Mouse (Mus musculus) hindbrain, embryonic 11.5 days (tissue): Measurements from ENCODE around the gene Wt1. TPM values are rescaled to one million over a fixed set of nuclear protein-coding genes. Genes with fewer than 3 reads are reported as not detected.

Experiments
- ATAC-seq: fragments of 200-750 bp; cut with Nextera tagmentation; 2 replicates; pipeline ENCODE4 v1.8.0; 2017; ENCODE audit warnings: mild to moderate bottlenecking, moderate TSS enrichment, moderate library complexity; ENCODE audit not compliant: low FRiP score
- DNase-seq: peaks from one replicate; pipeline ENCODE4 v3.0.0-alpha.2; 2015; ENCODE audit warnings: low spot score
- H3K27ac ChIP-seq: fragments of 300-500 bp; sonication (generic); 2 replicates; pipeline ENCODE4 v1.5.1; 2014; ENCODE audit warnings: mild to moderate bottlenecking, low read depth, low read length
- H3K27me3 ChIP-seq: fragments of 300-500 bp; sonication (generic); 2 replicates; pipeline ENCODE4 v1.6.1; 2014; ENCODE audit warnings: mild to moderate bottlenecking, low read length, moderate library complexity, mixed read lengths; ENCODE audit not compliant: control insufficient read depth, insufficient read depth
- H3K36me3 ChIP-seq: fragments of 300-500 bp; sonication (generic); 2 replicates; pipeline ENCODE4 v1.6.1; 2014; ENCODE audit warnings: mild to moderate bottlenecking, low read length, moderate library complexity, mixed read lengths; ENCODE audit not compliant: control insufficient read depth, insufficient read depth
- H3K4me1 ChIP-seq: fragments of 300-500 bp; sonication (generic); replicated peaks from 2 replicates; pipeline ENCODE4 v1.6.1; 2014; ENCODE audit warnings: low read length, mixed read lengths; ENCODE audit not compliant: control insufficient read depth, insufficient read depth
- H3K4me2 ChIP-seq: fragments of 300-500 bp; sonication (generic); replicated peaks from 2 replicates; pipeline ENCODE4 v1.6.1; 2014; ENCODE audit warnings: mild to moderate bottlenecking, low read depth, low read length
- H3K4me3 ChIP-seq: fragments of 300-500 bp; sonication (generic); 2 replicates; pipeline ENCODE4 v1.5.1; 2014; ENCODE audit warnings: low read depth, low read length
- H3K9ac ChIP-seq: fragments of 300-500 bp; sonication (generic); 2 replicates; pipeline ENCODE4 v1.6.1; 2014; ENCODE audit warnings: low read depth, low read length
- H3K9me3 ChIP-seq: fragments of 300-500 bp; sonication (generic); 2 replicates; pipeline ENCODE4 v1.6.1; 2016; ENCODE audit warnings: low read length; ENCODE audit not compliant: control insufficient read depth
- WGBS: fragments of 180-500 bp; shearing (Covaris S2); extraction: QIAGEN DNeasy Blood & Tissue Kit; methylation state at CpG from one replicate; pipeline ENCODE4 v1.1.7; 2014; 5-methylcytosine and 5-hydroxymethylcytosine counted together
- polyA plus RNA-seq: library from polyadenylated mRNA; unstranded; fragments of >200 nt; fragmentation: Nextera tagmentation; extraction: Ambion mirVana; gene quantifications from 2 replicates; pipeline ENCODE4 v1.2.1, GENCODE M21; 2014

Wt1 gene
- polyA plus RNA-seq, 1 experiment from 2014 or later: 0.52 TPM

GRCm38 (mm10) chr2:105130351-105131060, 4.2 kb downstream of the Wt1 start:
- Histone ChIP-seq H3K36me3 (no peaks in the 10 kb centered on the region), H3K27me3 (peaks cover 96% of the 10 kb centered on the region), H3K9ac (no peak overlapping the region), H3K27ac (no peak overlapping the region), H3K4me3 (no peak overlapping the region), H3K4me1 (0 out of 2 replicates have a peak, but pooled peaks cover 4% of the 10 kb centered on the region), H3K9me3 (no peaks in the 10 kb centered on the region), H3K4me2 (no peak overlapping the region)
- no peak for ATAC-seq
- under 1% methylated on average over 32 of the region's 32 CpGs for WGBS
- peak; percentile 66 for DNase-seq

- Histone ChIP-seq H3K9ac (no peak overlapping the region), H3K27me3 (peaks cover 96% of the 10 kb centered on the region), H3K9me3 (no peaks in the 10 kb centered on the region), H3K36me3 (no peaks in the 10 kb centered on the region), H3K27ac (no peak overlapping the region), H3K4me3 (no peak overlapping the region), H3K4me1 (0 out of 2 replicates have a peak, but pooled peaks cover 4% of the 10 kb centered on the region), H3K4me2 (no peak overlapping the region)
- WGBS: 3% methylated on average over 12 of the region's 12 CpGs
- no peak for ATAC-seq
- peak; percentile 57 for DNase-seq
Measured at GRCm38 (mm10) chr2:105131061-105131810, 4.9 kb downstream of the Wt1 start.

- no peak for ATAC-seq
- Histone ChIP-seq H3K9me3 (no peaks in the 10 kb centered on the region), H3K4me2 (no peak overlapping the region), H3K36me3 (no peaks in the 10 kb centered on the region), H3K9ac (no peak overlapping the region), H3K4me3 (no peak overlapping the region), H3K27ac (no peak overlapping the region), H3K4me1 (0 out of 2 replicates have a peak, but pooled peaks cover 4% of the 10 kb centered on the region), H3K27me3 (peaks cover 96% of the 10 kb centered on the region)
- DNase-seq: peak; percentile 38
- 2% methylated on average over 2 of the region's 2 CpGs for WGBS
Measured at GRCm38 (mm10) chr2:105131811-105132100, 5.4 kb downstream of the Wt1 start.

GRCm38 (mm10) chr2:105132300-105132699, 6.0 kb downstream of the Wt1 start:
- WGBS: under 1% methylated on average over 17 of the region's 17 CpGs
- ATAC-seq (no peak), DNase-seq (no peak)
- H3K9ac ChIP-seq: no peak overlapping the region
- no peak overlapping the region for H3K4me2 ChIP-seq
- no peaks in the 10 kb centered on the region for H3K9me3 ChIP-seq
- H3K4me1 ChIP-seq: no peaks in the 10 kb centered on the region
- H3K36me3 ChIP-seq: no peaks in the 10 kb centered on the region
- no peak overlapping the region for H3K4me3 ChIP-seq
- H3K27me3 ChIP-seq: peaks cover 95% of the 10 kb centered on the region
- no peak overlapping the region for H3K27ac ChIP-seq

- H3K9me3 ChIP-seq: no peaks in the 10 kb centered on the region
- 1% methylated on average over 43 of the region's 43 CpGs for WGBS
Measured at GRCm38 (mm10) chr2:105132933-105133795, 6.8 kb downstream of the Wt1 start.

GRCm38 (mm10) chr2:105134296-105134695, 8.0 kb downstream of the Wt1 start:
- ATAC-seq: peak; percentile 43; the same call in 1 of the 2 replicates
- Histone ChIP-seq H3K9me3 (no peaks in the 10 kb centered on the region), H3K4me2 (no peak overlapping the region), H3K27ac (no peak overlapping the region), H3K4me1 (no peaks in the 10 kb centered on the region), H3K9ac (no peak overlapping the region), H3K4me3 (no peak overlapping the region), H3K36me3 (no peaks in the 10 kb centered on the region), H3K27me3 (peaks cover 78% of the 10 kb centered on the region)
- under 1% methylated on average over 19 of the region's 19 CpGs for WGBS
- no peak for DNase-seq

More at GRCm38 (mm10) chr2:105132933-105133795, 6.8 kb downstream of the Wt1 start:
- no peak overlapping the region for H3K4me3 ChIP-seq
- H3K27me3 ChIP-seq: peaks cover 87% of the 10 kb centered on the region
- no peak for ATAC-seq
- no peaks in the 10 kb centered on the region for H3K4me1 ChIP-seq
- H3K36me3 ChIP-seq: no peaks in the 10 kb centered on the region
- H3K9ac ChIP-seq: no peak overlapping the region
- H3K27ac ChIP-seq: no peak overlapping the region
- no peak overlapping the region for H3K4me2 ChIP-seq
- DNase-seq: peak; percentile 56

GRCm38 (mm10) chr2:105139471-105139870, 13.1 kb downstream of the Wt1 start:
- ATAC-seq (no peak), DNase-seq (no peak)
- Histone ChIP-seq H3K27ac (no peak overlapping the region), H3K36me3 (no peaks in the 10 kb centered on the region), H3K4me1 (no peaks in the 10 kb centered on the region), H3K4me3 (no peak overlapping the region), H3K9me3 (no peaks in the 10 kb centered on the region), H3K4me2 (no peak overlapping the region), H3K27me3 (peaks cover 31% of the 10 kb centered on the region), H3K9ac (no peak overlapping the region)
- 84% methylated on average over 7 of the region's 7 CpGs for WGBS

- Histone ChIP-seq H3K27me3 (peaks cover 12% of the 10 kb centered on the region), H3K27ac (no peak overlapping the region), H3K4me2 (no peak overlapping the region), H3K4me1 (no peaks in the 10 kb centered on the region), H3K36me3 (no peaks in the 10 kb centered on the region), H3K9ac (no peak overlapping the region), H3K9me3 (no peaks in the 10 kb centered on the region), H3K4me3 (no peak overlapping the region)
- 60% methylated on average over 7 of the region's 7 CpGs for WGBS
- DNase-seq (no peak), ATAC-seq (no peak)
Measured at GRCm38 (mm10) chr2:105141371-105141770, 15.0 kb downstream of the Wt1 start.
